Mouse (Mus musculus) heart, adult 2 months (tissue): Measurements from ENCODE around the gene Rgl1.

Experiments used
- CTCF ChIP-seq: fragments of 200-600 bp; IDR thresholded peaks from 2 replicates; pipeline ENCODE4 v1.8.1; 2022; ENCODE audit warnings: antibody characterized with exemption, mild to moderate bottlenecking, moderate library complexity
- EP300 ChIP-seq: fragments of 200-500 bp; IDR thresholded peaks from 2 replicates; pipeline ENCODE4 v1.6.1; 2011; ENCODE audit warnings: low read depth, low read length, control low read depth; ENCODE audit not compliant: insufficient read depth
- POLR2A ChIP-seq: fragments of 200-500 bp; IDR thresholded peaks from 2 replicates; pipeline ENCODE4 v1.6.1; 2011; ENCODE audit warnings: mild to moderate bottlenecking, low read depth, low read length, control low read depth; ENCODE audit not compliant: insufficient read depth

GRCm38 (mm10) chr1:152750312-152750965 lies 15.7 kb downstream of the Rgl1 start, which contains the start of gene Apobec4:
- no peak for TF ChIP-seq CTCF
- no peak for TF ChIP-seq POLR2A
- TF ChIP-seq EP300 = no peak
